Mouse (Mus musculus) testis, adult 2 months (tissue): ENCODE data around the gene Crtc1. TPM values are rescaled to one million over a fixed set of nuclear protein-coding genes. Genes with fewer than 3 reads are reported as not detected.
A peak's percentile ranks its signal among the peaks of the same experiment; 100 is the strongest.

Experiments
- H3K27ac ChIP-seq: fragments of 200-500 bp; 2 replicates; pipeline ENCODE4 v1.5.1; 2012; ENCODE audit warnings: low read depth, low read length; ENCODE audit not compliant: control insufficient read depth, insufficient read depth
- H3K27me3 ChIP-seq: fragments of 200-500 bp; 2 replicates; pipeline ENCODE4 v1.6.1; 2012; ENCODE audit warnings: mild to moderate bottlenecking, low read length, moderate library complexity; ENCODE audit not compliant: control insufficient read depth, insufficient read depth
- H3K36me3 ChIP-seq: fragments of 200-500 bp; 2 replicates; pipeline ENCODE4 v1.6.1; 2012; ENCODE audit warnings: mild to moderate bottlenecking, low read length; ENCODE audit not compliant: control insufficient read depth, insufficient read depth
- H3K4me1 ChIP-seq: fragments of 200-500 bp; 2 replicates; pipeline ENCODE4 v1.6.1; 2012; ENCODE audit warnings: low read length; ENCODE audit not compliant: control insufficient read depth, insufficient read depth
- H3K4me3 ChIP-seq: fragments of 200-500 bp; 2 replicates; pipeline ENCODE4 v1.5.1; 2012; ENCODE audit warnings: low read depth, mild to moderate bottlenecking, low read length, moderate library complexity, mixed read lengths; ENCODE audit not compliant: control insufficient read depth
- CTCF ChIP-seq: fragments of 200-500 bp; IDR thresholded peaks from 2 replicates; pipeline ENCODE4 v1.5.1; 2012; ENCODE audit warnings: low read depth, mild to moderate bottlenecking, inconsistent platforms, low read length, moderate library complexity; ENCODE audit not compliant: control insufficient read depth, insufficient read depth, insufficient replicate concordance
- POLR2A ChIP-seq: fragments of 200-500 bp; IDR thresholded peaks from 2 replicates; pipeline ENCODE4 v1.6.1; 2012; ENCODE audit warnings: low read depth, mild to moderate bottlenecking, inconsistent platforms, low read length, moderate library complexity; ENCODE audit not compliant: control insufficient read depth
- polyA plus RNA-seq: library from polyadenylated mRNA; depleted of rRNA; stranded (reverse); fragments of >200 nt; gene quantifications from 2 replicates; pipeline ENCODE4 v1.2.3, GENCODE M21; 2012

Crtc1 gene
- polyA plus RNA-seq, 1 experiment: 12.3 TPM

GRCm38 (mm10) chr8:70481908-70482307 is 42.5 kb upstream of the Crtc1 start:
- no peak overlapping the region for H3K27ac ChIP-seq

GRCm38 (mm10) chr8:70477269-70477982 is 38.0 kb upstream of the Crtc1 start:
- peak overlapping the region; percentile 88 for H3K4me3 ChIP-seq
- TF ChIP-seq POLR2A (no peak), CTCF (no peak)
- peak overlapping the region; percentile 54 for H3K27ac ChIP-seq
- H3K4me1 ChIP-seq: peaks cover 18% of the 10 kb centered on the region
- H3K36me3 ChIP-seq: no peaks in the 10 kb centered on the region
- H3K27me3 ChIP-seq: no peaks in the 10 kb centered on the region

More at GRCm38 (mm10) chr8:70481908-70482307, 42.5 kb upstream of the Crtc1 start:
- TF ChIP-seq CTCF: no peak
- TF ChIP-seq POLR2A: no peak
- Histone ChIP-seq H3K27me3 (no peaks in the 10 kb centered on the region), H3K4me3 (no peak overlapping the region), H3K4me1 (peaks cover 16% of the 10 kb centered on the region), H3K36me3 (no peaks in the 10 kb centered on the region)

GRCm38 (mm10) chr8:70476333-70477268 is 37.2 kb upstream of the Crtc1 start, which contains the start of gene Klhl26:
Gene Klhl26, minus strand, starts transcription at chr8:70476968.
- Histone ChIP-seq H3K4me1 (peaks cover 18% of the 10 kb centered on the region), H3K36me3 (no peaks in the 10 kb centered on the region), H3K4me3 (peak within 1 kb of the TSS; percentile 88), H3K27me3 (no peaks in the 10 kb centered on the region), H3K27ac (peak within 1 kb of the TSS; percentile 85)
- TF ChIP-seq CTCF: no peak
- TF ChIP-seq POLR2A: no peak

DNA sequence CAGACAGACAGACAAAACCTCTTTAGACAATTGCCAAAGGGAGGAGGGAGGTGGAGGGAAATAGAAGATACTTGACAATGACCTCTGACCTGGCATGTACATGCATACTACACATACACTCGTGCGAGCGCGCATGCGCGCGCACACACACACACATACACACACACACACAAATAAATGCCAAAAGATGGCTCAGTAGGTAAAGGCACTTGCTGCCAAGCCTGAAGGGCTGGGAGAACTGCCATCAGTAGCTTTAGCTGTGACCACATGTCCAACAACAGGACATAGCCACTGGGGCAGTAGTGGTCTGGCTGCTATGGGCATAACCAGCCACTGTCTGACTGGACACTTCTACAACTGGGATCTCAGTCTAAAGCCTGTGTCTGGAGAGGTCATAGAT is 32.5 kb upstream of the Crtc1 start:
- Histone ChIP-seq H3K36me3 (no peaks in the 10 kb centered on the region), H3K27ac (no peak overlapping the region), H3K27me3 (no peaks in the 10 kb centered on the region), H3K4me3 (no peak overlapping the region), H3K4me1 (peaks cover 7% of the 10 kb centered on the region)
- TF ChIP-seq POLR2A: no peak
- TF ChIP-seq CTCF: no peak

DNA sequence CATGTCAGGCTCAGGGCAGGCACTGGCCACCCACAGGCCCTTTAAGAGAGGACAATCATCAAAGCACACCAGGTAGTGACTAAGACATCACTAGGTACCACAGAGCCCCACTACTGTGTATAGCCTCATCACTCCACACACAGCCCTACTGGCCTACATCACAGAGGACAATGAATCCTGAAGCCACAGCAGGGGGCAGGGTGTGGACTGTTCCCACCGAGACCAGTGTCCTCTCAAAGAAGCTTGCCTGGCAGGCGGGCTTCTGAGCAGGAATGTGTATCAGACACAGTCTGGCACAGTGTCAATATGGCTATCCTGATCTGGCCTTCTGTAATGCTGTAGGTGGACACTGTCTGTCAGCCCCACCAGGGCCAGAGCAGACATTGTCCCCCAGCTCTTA is 30.6 kb upstream of the Crtc1 start:
- Histone ChIP-seq H3K4me1 (peaks cover 2% of the 10 kb centered on the region), H3K27me3 (no peaks in the 10 kb centered on the region), H3K36me3 (no peaks in the 10 kb centered on the region), H3K27ac (peak overlapping the region; percentile 44; the same call in 1 of the 2 replicates), H3K4me3 (no peak overlapping the region)
- TF ChIP-seq CTCF: no peak

GRCm38 (mm10) chr8:70469295-70469916 is 30.0 kb upstream of the Crtc1 start:
- TF ChIP-seq CTCF (no peak), POLR2A (no peak)
- H3K4me3 ChIP-seq: no peak overlapping the region

DNA sequence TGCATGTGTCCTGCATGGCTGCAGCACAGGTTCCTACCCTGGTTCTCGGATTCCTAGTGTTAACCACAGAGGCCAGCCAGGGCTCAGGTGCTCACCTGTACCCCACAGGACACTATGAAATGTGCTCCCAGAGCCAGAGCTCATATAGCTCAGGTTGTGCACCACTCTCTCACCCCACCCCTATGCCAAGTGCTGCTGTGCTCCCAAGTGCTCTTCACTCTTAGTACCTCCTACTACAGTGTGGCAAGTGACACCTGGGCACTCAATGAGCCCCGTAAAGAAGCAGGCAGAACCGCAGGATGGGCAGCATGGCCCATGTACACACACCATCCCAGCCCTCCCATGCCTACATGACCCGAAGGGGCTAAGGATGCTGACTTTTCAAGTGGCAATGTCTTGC is 29.4 kb upstream of the Crtc1 start:
- peaks cover 2% of the 10 kb centered on the region for H3K4me1 ChIP-seq
- no peaks in the 10 kb centered on the region for H3K36me3 ChIP-seq
- H3K4me3 ChIP-seq: no peak overlapping the region
- TF ChIP-seq CTCF (no peak), POLR2A (no peak)
- H3K27me3 ChIP-seq: no peaks in the 10 kb centered on the region
- H3K27ac ChIP-seq: no peak overlapping the region

More at GRCm38 (mm10) chr8:70469295-70469916, 30.0 kb upstream of the Crtc1 start:
- Histone ChIP-seq H3K36me3 (no peaks in the 10 kb centered on the region), H3K27me3 (no peaks in the 10 kb centered on the region), H3K27ac (peak overlapping the region; percentile 44), H3K4me1 (peaks cover 2% of the 10 kb centered on the region)
